Mouse (Mus musculus) intestine, postnatal 0 days (tissue): ENCODE data around the gene Nrxn3. TPM values are rescaled to one million over a fixed set of nuclear protein-coding genes. Genes with fewer than 3 reads are reported as not detected.

Experiments used
- ATAC-seq: fragments of 200-750 bp; cut with Nextera tagmentation; 2 replicates; pipeline ENCODE4 v1.8.0; 2017; ENCODE audit warnings: mild to moderate bottlenecking, moderate TSS enrichment, moderate library complexity
- H3K27ac ChIP-seq: fragments of 300-500 bp; sonication (generic); 2 replicates; pipeline ENCODE4 v1.5.1; 2014; ENCODE audit warnings: mild to moderate bottlenecking, low read depth, low read length, moderate library complexity
- H3K27me3 ChIP-seq: fragments of 300-500 bp; sonication (generic); replicated peaks from 2 replicates; pipeline ENCODE4 v1.6.1; 2014; ENCODE audit warnings: low read length, mixed read lengths; ENCODE audit not compliant: control insufficient read depth, insufficient read depth
- H3K36me3 ChIP-seq: fragments of 300-500 bp; sonication (generic); 2 replicates; pipeline ENCODE4 v1.6.1; 2014; ENCODE audit warnings: mild to moderate bottlenecking, moderate library complexity; ENCODE audit not compliant: control insufficient read depth, insufficient read depth
- H3K4me1 ChIP-seq: fragments of 300-500 bp; sonication (generic); replicated peaks from 2 replicates; pipeline ENCODE4 v1.6.1; 2014; ENCODE audit warnings: antibody characterized with exemption, low read length, mixed read lengths; ENCODE audit not compliant: control insufficient read depth, insufficient read depth
- H3K4me2 ChIP-seq: fragments of 300-500 bp; sonication (generic); replicated peaks from 2 replicates; pipeline ENCODE4 v1.6.1; 2014; ENCODE audit warnings: low read depth, mild to moderate bottlenecking, moderate library complexity
- H3K4me3 ChIP-seq: fragments of 300-500 bp; sonication (generic); 2 replicates; pipeline ENCODE4 v1.5.1; 2014; ENCODE audit warnings: low read depth, low read length
- H3K9ac ChIP-seq: fragments of 300-500 bp; sonication (generic); 2 replicates; pipeline ENCODE4 v1.6.1; 2014; ENCODE audit warnings: mild to moderate bottlenecking, low read depth, low read length
- H3K9me3 ChIP-seq: fragments of 300-500 bp; sonication (generic); 2 replicates; pipeline ENCODE4 v1.6.1; 2016; ENCODE audit warnings: mixed run types; ENCODE audit not compliant: control insufficient read depth
- CTCF ChIP-seq: sonication (generic); IDR thresholded peaks from 2 replicates; pipeline ENCODE4 v1.5.1; 2016; ENCODE audit warnings: low read depth, mild to moderate bottlenecking, control low read depth, antibody characterized with exemption, moderate library complexity
- WGBS: fragments of 180-500 bp; shearing (Covaris S2); extraction: QIAGEN DNeasy Blood & Tissue Kit; methylation state at CpG from one replicate; pipeline ENCODE4 v1.1.7; 2014; 5-methylcytosine and 5-hydroxymethylcytosine counted together
- polyA plus RNA-seq: library from polyadenylated mRNA; unstranded; fragments of >200 nt; fragmentation: Nextera tagmentation; extraction: Ambion mirVana; gene quantifications from 2 replicates; pipeline ENCODE4 v1.2.1, GENCODE M21; 2015

Gene Nrxn3
- polyA plus RNA-seq, 1 experiment from 2014 or later = 0.47 TPM

- Histone ChIP-seq H3K27me3 (no peaks in the 10 kb centered on the region), H3K4me1 (no peaks in the 10 kb centered on the region), H3K36me3 (no peaks in the 10 kb centered on the region), H3K4me2 (no peak overlapping the region), H3K9me3 (no peaks in the 10 kb centered on the region), H3K4me3 (no peak overlapping the region), H3K9ac (no peak overlapping the region), H3K27ac (no peak overlapping the region)
- 80% methylated on average over 5 of the region's 5 CpGs for WGBS
- no peak for ATAC-seq
- TF ChIP-seq CTCF = no peak
Measured at GRCm38 (mm10) chr12:89830350-89830749, 1107.7 kb downstream of the Nrxn3 start.

DNA sequence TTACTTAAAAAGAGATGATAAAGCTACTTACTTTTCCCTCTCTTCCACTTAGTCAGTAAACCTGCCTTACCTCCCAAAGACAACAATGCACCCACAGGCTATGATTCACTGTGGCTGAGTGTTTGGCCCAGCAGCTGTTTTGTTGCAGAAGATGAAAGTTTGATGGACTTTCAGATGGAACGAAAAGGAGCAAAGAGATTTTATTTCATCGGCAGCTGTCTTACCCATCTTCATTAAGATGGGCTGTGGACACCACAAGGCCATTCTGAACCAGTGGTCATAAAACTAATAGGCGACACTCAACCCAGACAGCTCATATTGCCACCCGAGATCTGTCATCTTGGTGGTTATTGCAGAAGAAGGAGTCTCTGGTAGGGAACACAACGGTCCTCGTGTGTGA is 1108.6 kb downstream of the Nrxn3 start:
- H3K4me2 ChIP-seq = no peak overlapping the region
- no peaks in the 10 kb centered on the region for H3K4me1 ChIP-seq
- no peak for TF ChIP-seq CTCF
- H3K36me3 ChIP-seq = no peaks in the 10 kb centered on the region
- no peaks in the 10 kb centered on the region for H3K9me3 ChIP-seq
- H3K4me3 ChIP-seq = no peak overlapping the region
- no peak for ATAC-seq
- H3K27me3 ChIP-seq = no peaks in the 10 kb centered on the region
- no peak overlapping the region for H3K9ac ChIP-seq
- no peak overlapping the region for H3K27ac ChIP-seq
- 85% methylated on average over 6 of the region's 6 CpGs for WGBS

DNA sequence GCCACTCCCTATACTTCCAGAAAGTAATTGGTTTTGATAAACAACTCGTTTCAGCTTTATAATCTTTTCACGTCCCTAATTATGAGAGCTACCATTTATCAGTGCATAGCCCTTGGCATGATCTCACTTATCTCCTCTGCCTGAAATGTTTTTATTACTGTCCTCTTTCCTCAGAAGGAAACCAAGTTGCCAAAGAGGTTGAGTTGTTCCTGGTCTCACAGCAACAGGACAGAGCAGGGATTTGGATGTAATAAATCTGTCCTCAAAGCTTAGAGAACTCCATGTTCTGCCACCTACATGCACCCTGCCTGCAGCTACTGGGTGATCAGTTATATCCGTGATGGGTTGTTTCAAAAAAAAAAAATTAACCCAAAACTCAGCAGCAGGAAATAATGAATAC is 1113.6 kb downstream of the Nrxn3 start:
- Histone ChIP-seq H3K4me3 (no peak overlapping the region), H3K27me3 (no peaks in the 10 kb centered on the region), H3K4me2 (no peak overlapping the region), H3K36me3 (no peaks in the 10 kb centered on the region), H3K4me1 (no peaks in the 10 kb centered on the region), H3K9me3 (no peaks in the 10 kb centered on the region), H3K27ac (no peak overlapping the region), H3K9ac (no peak overlapping the region)
- ATAC-seq = no peak
- TF ChIP-seq CTCF = no peak
- WGBS = 31% methylated on average over 3 of the region's 3 CpGs

DNA sequence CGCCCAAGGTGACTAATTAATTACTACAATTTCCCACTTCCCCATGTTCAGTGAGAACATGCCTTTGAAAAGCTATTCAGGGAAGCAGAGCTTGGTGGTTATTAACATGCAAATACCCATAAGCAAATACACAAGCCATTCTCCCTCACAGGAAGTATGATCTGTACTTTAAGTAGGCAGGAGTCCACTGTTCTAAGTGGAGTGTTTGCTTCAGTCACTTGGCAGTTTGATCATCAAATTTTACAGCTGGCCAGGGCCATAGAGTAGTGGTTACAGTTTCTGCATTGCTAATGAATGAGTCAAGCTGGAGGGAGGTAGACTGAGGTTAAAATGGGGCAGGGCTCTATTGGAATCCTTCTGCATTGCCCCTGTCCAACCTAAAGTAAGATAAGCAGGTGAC is 1120.2 kb downstream of the Nrxn3 start:
- Histone ChIP-seq H3K4me2 (no peak overlapping the region), H3K27ac (no peak overlapping the region), H3K4me1 (no peaks in the 10 kb centered on the region), H3K9ac (no peak overlapping the region), H3K9me3 (no peaks in the 10 kb centered on the region), H3K36me3 (no peaks in the 10 kb centered on the region), H3K4me3 (no peak overlapping the region), H3K27me3 (no peaks in the 10 kb centered on the region)
- no peak for TF ChIP-seq CTCF
- WGBS = 96% methylated on average over 1 of the region's 1 CpGs
- no peak for ATAC-seq

- WGBS = 31% methylated on average over 1 of the region's 1 CpGs
- Histone ChIP-seq H3K27ac (no peak overlapping the region), H3K9ac (no peak overlapping the region), H3K4me2 (no peak overlapping the region), H3K27me3 (no peaks in the 10 kb centered on the region), H3K9me3 (no peaks in the 10 kb centered on the region), H3K4me3 (no peak overlapping the region), H3K4me1 (no peaks in the 10 kb centered on the region), H3K36me3 (no peaks in the 10 kb centered on the region)
- no peak for ATAC-seq
- TF ChIP-seq CTCF = no peak
Measured at GRCm38 (mm10) chr12:89848116-89848515, 1125.4 kb downstream of the Nrxn3 start.

DNA sequence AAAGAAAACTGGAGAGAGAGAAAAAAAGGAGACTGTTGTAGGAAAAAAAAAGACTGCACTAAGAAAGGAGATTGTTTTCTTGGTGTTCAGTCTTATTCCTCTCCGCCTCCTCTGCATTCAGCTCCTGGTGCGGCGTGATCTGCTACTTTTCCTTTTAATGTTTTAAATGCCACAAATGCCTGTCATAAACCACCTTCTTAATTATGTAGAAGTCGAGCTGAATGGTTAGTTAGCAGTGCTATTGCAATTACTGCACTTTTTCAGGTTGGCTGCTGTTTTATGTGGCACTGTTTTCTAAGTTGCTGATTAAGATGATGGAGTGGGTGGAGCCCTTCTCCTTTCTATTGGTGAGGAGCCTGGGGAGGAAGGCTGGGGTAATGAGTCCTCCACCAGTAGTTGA is 1131.7 kb downstream of the Nrxn3 start:
- no peak for TF ChIP-seq CTCF
- Histone ChIP-seq H3K4me1 (no peaks in the 10 kb centered on the region), H3K4me2 (no peak overlapping the region), H3K27ac (no peak overlapping the region), H3K27me3 (no peaks in the 10 kb centered on the region), H3K9me3 (no peaks in the 10 kb centered on the region), H3K9ac (no peak overlapping the region), H3K4me3 (no peak overlapping the region), H3K36me3 (no peaks in the 10 kb centered on the region)
- 71% methylated on average over 4 of the region's 4 CpGs for WGBS
- ATAC-seq = no peak

- H3K9ac ChIP-seq = no peak overlapping the region
- H3K4me1 ChIP-seq = no peaks in the 10 kb centered on the region
- H3K27ac ChIP-seq = no peak overlapping the region
- no peak for TF ChIP-seq CTCF
- no peak overlapping the region for H3K4me3 ChIP-seq
- no peak overlapping the region for H3K4me2 ChIP-seq
- H3K27me3 ChIP-seq = no peaks in the 10 kb centered on the region
- ATAC-seq = no peak
- no peaks in the 10 kb centered on the region for H3K9me3 ChIP-seq
- no peaks in the 10 kb centered on the region for H3K36me3 ChIP-seq
Measured at GRCm38 (mm10) chr12:89867124-89867523, 1144.4 kb downstream of the Nrxn3 start.
